Mouse (Mus musculus): ENCODE measurements around the gene Tll1.

DNA sequence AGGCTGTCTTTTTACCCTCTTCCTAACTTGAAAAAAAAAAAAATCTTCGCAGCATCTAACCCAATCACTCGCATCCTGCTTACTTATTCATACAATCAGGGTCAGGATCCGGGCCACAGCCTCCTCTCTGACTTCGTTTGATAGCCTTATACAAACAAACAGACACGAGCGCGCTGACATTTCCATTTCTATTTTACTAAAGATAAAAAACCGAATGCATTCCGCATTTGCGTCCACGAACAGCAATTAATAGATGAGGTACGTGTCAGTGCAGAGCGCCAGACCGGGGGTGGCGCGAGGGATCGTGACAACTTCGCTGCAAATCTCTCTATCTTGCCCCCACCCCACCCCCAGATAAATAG is at the start of gene Tll1:
- TF ChIP-seq CTCF (conservative IDR thresholded peaks at IDR 0.05; ENCODE audit: low read length) (no peak), NANOG (IDR thresholded peaks at IDR 0.05; ENCODE audit: borderline replicate concordance, low read length) (no peak)

Data from E14TG2a.4 (cell line).